8 mouse cellular contexts compared by ENCODE assay signal in the genomic region with DNA sequence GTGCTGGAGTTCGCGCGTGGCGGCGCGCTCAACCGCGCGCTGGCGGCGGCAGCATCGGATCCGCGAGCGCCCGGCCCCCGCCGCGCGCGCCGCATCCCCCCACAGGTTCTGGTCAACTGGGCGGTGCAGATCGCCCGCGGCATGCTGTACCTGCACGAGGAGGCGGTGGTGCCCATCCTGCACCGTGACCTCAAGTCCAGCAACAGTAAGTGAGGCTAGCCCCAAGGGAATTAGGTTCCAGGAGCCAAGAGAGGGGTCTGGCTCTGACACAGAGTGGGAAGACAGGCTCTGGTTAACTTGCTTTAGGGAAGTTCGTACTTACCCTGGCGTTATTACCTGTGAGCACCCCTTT. TPM values are rescaled to one million over a fixed set of nuclear protein-coding genes. Genes with fewer than 3 reads are reported as not detected.
DNase-seq lines count a peak whose midpoint lies in the region; ATAC-seq and TF ChIP-seq lines count a peak whose summit lies in the region.

No protein-coding gene starts in this region.

- no peaks in the 10 kb centered on the region for H3K4me1 ChIP-seq in erythroblast, embryonic 14.5 days (ENCODE audit: control insufficient read depth)
- no peaks in the 10 kb centered on the region for H3K4me1 ChIP-seq in ES-Bruce4 (ENCODE audit: control insufficient read depth, insufficient read depth, low read length)
- H3K4me1 ChIP-seq in hindbrain, embryonic 12.5 days: peaks cover 16% of the 10 kb centered on the region
- peaks cover 0 to 3% of the 10 kb centered on the region in 2 experiments; a peak in 1 of 4 replicates for H3K4me1 ChIP-seq in liver, embryonic 14.5 days (replicated peaks; ENCODE audit: control insufficient read depth in 2 of 2, insufficient read depth in 2 of 2, low read length in 1 of 2)

- H3K36me3 ChIP-seq in erythroblast, embryonic 14.5 days (ENCODE audit: control insufficient read depth): no peaks in the 10 kb centered on the region
- no peaks in the 10 kb centered on the region for H3K36me3 ChIP-seq in ES-Bruce4 (ENCODE audit: control insufficient read depth, insufficient read depth, low read length, poor library complexity, severe bottlenecking)
- no peaks in the 10 kb centered on the region for H3K36me3 ChIP-seq in hindbrain, embryonic 12.5 days
- no peaks in the 10 kb centered on the region for H3K36me3 ChIP-seq in liver, embryonic 14.5 days (replicated peaks; ENCODE audit: control insufficient read depth, insufficient read depth, low read depth)

- peak overlapping the region; percentile 24 for H3K4me3 ChIP-seq in erythroblast, embryonic 14.5 days (replicated peaks)
- peak overlapping the region; percentile 65 for H3K4me3 ChIP-seq in ES-Bruce4 (ENCODE audit: low read depth, low read length)
- peak overlapping the region; percentile 48 for H3K4me3 ChIP-seq in hindbrain, embryonic 12.5 days
- H3K4me3 ChIP-seq in liver, embryonic 14.5 days (ENCODE audit: insufficient read depth in 1 of 2, low read depth in 2 of 2, low read length in 2 of 2): peak overlapping the region in 1 of 2 experiments; percentile 44; a peak in 2 of 4 replicates

- peaks cover 40% of the 10 kb centered on the region for H3K27me3 ChIP-seq in erythroblast, embryonic 14.5 days (ENCODE audit: control insufficient read depth)
- peaks cover 18% of the 10 kb centered on the region for H3K27me3 ChIP-seq in ES-Bruce4 (ENCODE audit: control insufficient read depth, insufficient read depth, low read length, poor library complexity, severe bottlenecking)
- H3K27me3 ChIP-seq in hindbrain, embryonic 12.5 days: peaks cover 69% of the 10 kb centered on the region
- peaks cover 38% of the 10 kb centered on the region for H3K27me3 ChIP-seq in liver, embryonic 14.5 days (ENCODE audit: control insufficient read depth, insufficient read depth, low read length)

- peak overlapping the region; percentile 44 for H3K9ac ChIP-seq in ES-Bruce4 (ENCODE audit: low read depth, poor library complexity, severe bottlenecking)
- peak overlapping the region; percentile 56 for H3K9ac ChIP-seq in hindbrain, embryonic 12.5 days
- no peak overlapping the region for H3K9ac ChIP-seq in liver, embryonic 14.5 days (replicated peaks)

- intact Hi-C loops in left cerebral cortex, postnatal 36 days (cut with DNase I): no loop called here

- no peak overlapping the region for H3K27ac ChIP-seq in ES-Bruce4 (ENCODE audit: insufficient read depth, low read length)
- no peak overlapping the region for H3K27ac ChIP-seq in hindbrain, embryonic 12.5 days
- H3K27ac ChIP-seq in liver, embryonic 14.5 days: no peak overlapping the region

- no peak for TF ChIP-seq POLR2A in ES-Bruce4 (IDR thresholded peaks at IDR 0.05; ENCODE audit: insufficient read depth, low read length)

- H3K9me3 ChIP-seq in erythroblast, embryonic 14.5 days (ENCODE audit: control insufficient read depth, low read length): peaks cover 4% of the 10 kb centered on the region; the same call in 1 of the 2 replicates
- H3K9me3 ChIP-seq in ES-Bruce4 (replicated peaks; ENCODE audit: control insufficient read depth, insufficient read depth, low read length, poor library complexity, severe bottlenecking): no peaks in the 10 kb centered on the region; the same call in 1 of the 2 replicates
- H3K9me3 ChIP-seq in hindbrain, embryonic 12.5 days (replicated peaks): no peaks in the 10 kb centered on the region
- H3K9me3 ChIP-seq in liver, embryonic 14.5 days (ENCODE audit: control insufficient read depth, low read length): no peaks in the 10 kb centered on the region

- WGBS in hindbrain, embryonic 12.5 days: 2% methylated on average over 29 of the region's 31 CpGs
- WGBS in liver, embryonic 14.5 days (ENCODE audit: insufficient replicate concordance): 2% methylated on average over 24 of the region's 31 CpGs

- no peak for DNase-seq in liver, embryonic 14.5 days (ENCODE audit: low read depth in 3 of 3, low spot score in 3 of 3)
- DNase-seq in left cerebral cortex, postnatal 36 days (ENCODE audit: low spot score in 2 of 2): no peak

- H3K4me2 ChIP-seq in hindbrain, embryonic 12.5 days (replicated peaks): peak overlapping the region; percentile 94
- H3K4me2 ChIP-seq in liver, embryonic 14.5 days (ENCODE audit: low read depth): peak overlapping the region; percentile 46

- TF ChIP-seq EP300 in ES-Bruce4 (IDR thresholded peaks at IDR 0.05; ENCODE audit: insufficient read depth, low read depth, low read length): no peak
- no peak for TF ChIP-seq EP300 in liver, embryonic 14.5 days (IDR thresholded peaks at IDR 0.05; ENCODE audit: low read depth)

- ATAC-seq in erythroblast, adult 5-6 weeks (replicated peaks; ENCODE audit: low FRiP score, poor library complexity, severe bottlenecking): no peak
- ATAC-seq in hindbrain, embryonic 12.5 days (ENCODE audit: low FRiP score): 0 out of 2 replicates have a peak, but pooled peaks have one; percentile 8
- ATAC-seq in liver, embryonic 14.5 days (ENCODE audit: insufficient read depth): no peak
- no peak for ATAC-seq in monocyte, adult 5-6 weeks (replicated peaks; ENCODE audit: insufficient number of reproducible peaks, low FRiP score, low TSS enrichment, poor library complexity, severe bottlenecking)
- ATAC-seq in inflammation-experienced regulatory T-cells, adult 6 months: no peak

- TF ChIP-seq CTCF in ES-Bruce4 (IDR thresholded peaks at IDR 0.05; ENCODE audit: low read depth, low read length): no peak
- TF ChIP-seq CTCF in liver, embryonic 14.5 days (IDR thresholded peaks at IDR 0.05; ENCODE audit: low read depth): no peak

RNA-seq across cellular contexts. Expression of a gene that starts 1.0 kb away (rescaled TPM):
- not detected in 2 replicates for polyA plus RNA-seq in erythroblast, embryonic 14.5 days (2012)
- total RNA-seq in erythroblast, adult 5-6 weeks (2015; ENCODE audit: low replicate concordance): not detected in 2 replicates
- not detected in 2 replicates for total RNA-seq in erythroblast, adult 5-6 weeks (2017; ENCODE audit: low replicate concordance)
- 0.24 and 0.30 TPM in 2 replicates for polyA plus RNA-seq in ES-Bruce4 (2011; ENCODE audit: insufficient read depth, insufficient read length, low read depth, missing spikeins)
- 0.08 and 0.31 TPM in 2 replicates for polyA plus RNA-seq in hindbrain, embryonic 12.5 days (2016; fragmentation: Nextera tagmentation; extraction: Ambion mirVana)
- polyA plus RNA-seq in liver, embryonic 14.5 days (2012; rRNA removed): 0.04 TPM in 2 replicates
- 0.01 and 0.11 TPM in 2 replicates for polyA plus RNA-seq in liver, embryonic 14.5 days (2014; fragmentation: Nextera tagmentation; extraction: Ambion mirVana)
- not detected in 3 replicates for total RNA-seq in monocyte, adult 5-6 weeks (2017)
- polyA plus RNA-seq in inflammation-experienced regulatory T-cells, adult 6 months (2017; shearing (Covaris generic)): not detected
- total RNA-seq in left cerebral cortex, postnatal 36 days (2021): 1 to 10 TPM; 1.9 to 2.9 TPM

RNA-seq across cellular contexts. Expression of a gene that starts 13.1 kb away (rescaled TPM):
- polyA plus RNA-seq in erythroblast, embryonic 14.5 days (2012): 0.01 TPM in 1 of 2 replicates, not detected in the other
- total RNA-seq in erythroblast, adult 5-6 weeks (2015; ENCODE audit: low replicate concordance): not detected in 2 replicates
- total RNA-seq in erythroblast, adult 5-6 weeks (2017; ENCODE audit: low replicate concordance): not detected in 2 replicates
- polyA plus RNA-seq in ES-Bruce4 (2011; ENCODE audit: insufficient read depth, insufficient read length, low read depth, missing spikeins): 0.45 and 0.68 TPM in 2 replicates
- polyA plus RNA-seq in hindbrain, embryonic 12.5 days (2016; fragmentation: Nextera tagmentation; extraction: Ambion mirVana): 1.1 and 1.4 TPM in 2 replicates
- polyA plus RNA-seq in liver, embryonic 14.5 days (2012; rRNA removed): 0.17 and 0.19 TPM in 2 replicates
- 0.05 TPM in 1 of 2 replicates, not detected in the other for polyA plus RNA-seq in liver, embryonic 14.5 days (2014; fragmentation: Nextera tagmentation; extraction: Ambion mirVana)
- not detected in 3 replicates for total RNA-seq in monocyte, adult 5-6 weeks (2017)
- polyA plus RNA-seq in inflammation-experienced regulatory T-cells, adult 6 months (2017; shearing (Covaris generic)): under 1 TPM; 0.44 to 0.74 (median 0.61) TPM
- total RNA-seq in left cerebral cortex, postnatal 36 days (2021): 10 to 100 TPM; 87.6 to 97.2 TPM
